Mouse (Mus musculus): Measurements from ENCODE around the gene Lcn10. TPM values are rescaled to one million over a fixed set of nuclear protein-coding genes. Genes with fewer than 3 reads are reported as not detected.
"Not testable (repeated sequence)": the region's sequence is repeated elsewhere in the genome, so short reads cannot be mapped to it uniquely, and the experiment has no call there.

Gene Lcn10
- total RNA-seq, 2 experiments from 2014 or later, result not detected

GRCm38 (mm10) chr2:25706643-25707481, 24.3 kb downstream of the Lcn10 start, which contains the start of gene Bmyc:
Gene Bmyc, plus strand, starts transcription at chr2:25706739.
- DNase-seq (ENCODE audit: low spot score in 2 of 2), result peak; percentile 47 to 72

GRCm38 (mm10) chr2:25708121-25708520, 25.6 kb downstream of the Lcn10 start:
- peak in 1 of 2 experiments; percentile 5 for DNase-seq (ENCODE audit: low spot score in 2 of 2)

- not testable (repeated sequence) for DNase-seq (ENCODE audit: low spot score in 2 of 2)
These were observed 26.5 kb downstream of the Lcn10 start for GRCm38 (mm10) chr2:25709056-25709455.

GRCm38 (mm10) chr2:25709791-25710190, 27.3 kb downstream of the Lcn10 start:
- DNase-seq (ENCODE audit: low spot score in 2 of 2), result not testable (repeated sequence)

- not testable (repeated sequence) for DNase-seq (ENCODE audit: low spot score in 2 of 2)
These were observed 29.1 kb downstream of the Lcn10 start for GRCm38 (mm10) chr2:25711641-25712040.

- DNase-seq (ENCODE audit: low spot score in 2 of 2), result no peak
These were observed 34.7 kb downstream of the Lcn10 start for GRCm38 (mm10) chr2:25717222-25717621.

GRCm38 (mm10) chr2:25733199-25733930, 50.8 kb downstream of the Lcn10 start:
- no peak for DNase-seq (ENCODE audit: low spot score in 2 of 2)

Other genes starting within 250 kb of the Lcn10 start
- 1 to 10 TPM; 1.4 to 1.7 TPM for gene Clic3, start 225.9 kb upstream of the Lcn10 start, total RNA-seq (2021)
- 10 to 100 TPM; 41.0 to 48.5 TPM for gene Paxx, start 221.6 kb upstream of the Lcn10 start, total RNA-seq (2021)
- 1 to 10 TPM; 3.6 to 6.5 TPM for gene Ptgds, start 212.7 kb upstream of the Lcn10 start, total RNA-seq (2021)
- gene Lcn12, start 188.8 kb upstream of the Lcn10 start, total RNA-seq (2021), result not detected
- 100 to 1,000 TPM in 1 of 2 experiments, 10 to 100 TPM in 1; 99.5 to 118 TPM for gene Fbxw5, start 182.0 kb upstream of the Lcn10 start, total RNA-seq (2021)
- 1 to 10 TPM; 1.0 to 9.9 TPM for gene C8g, start 181.0 kb upstream of the Lcn10 start, total RNA-seq (2021)
- 10 to 100 TPM; 19.2 to 20.5 TPM for gene Traf2, start 135.8 kb upstream of the Lcn10 start, total RNA-seq (2021)
- 100 to 1,000 TPM; 171 to 191 TPM for gene Edf1, start 124.9 kb upstream of the Lcn10 start, total RNA-seq (2021)
- gene Mamdc4, start 107.9 kb upstream of the Lcn10 start, total RNA-seq (2021), result 1 to 10 TPM; 4.1 to 7.1 TPM
- 10 to 100 TPM; 74.7 to 80.0 TPM for gene Phpt1, start 107.5 kb upstream of the Lcn10 start, total RNA-seq (2021)
- 1 to 10 TPM; 4.6 to 5.3 TPM for gene Ajm1, start 101.0 kb upstream of the Lcn10 start, total RNA-seq (2021)
- 100 to 1,000 TPM; 117 to 128 TPM for gene Rabl6, start 74.2 kb upstream of the Lcn10 start, total RNA-seq (2021)
- under 1 TPM in 1 of 2 experiments, not detected in 1; 0.11 TPM for gene Ccdc183, start 65.0 kb upstream of the Lcn10 start, total RNA-seq (2021)
- 10 to 100 TPM; 37.1 to 39.5 TPM for gene Tmem141, start 60.7 kb upstream of the Lcn10 start, total RNA-seq (2021)
- 10 to 100 TPM; 10.2 to 14.4 TPM for gene Fcna, start 54.7 kb upstream of the Lcn10 start, total RNA-seq (2021)
- under 1 TPM in 1 of 2 experiments, not detected in 1; 0.68 TPM for gene Lcn8, start 29.6 kb upstream of the Lcn10 start, total RNA-seq (2021)
- gene Lcn5, start 24.8 kb upstream of the Lcn10 start, total RNA-seq (2021), result not detected
- not detected for gene Lcn6, start 5.9 kb upstream of the Lcn10 start, total RNA-seq (2021)
- 1 to 10 TPM; 6.6 to 6.9 TPM for gene Obp2a, start 17.3 kb downstream of the Lcn10 start, total RNA-seq (2021)
- 10 to 100 TPM; 74.3 to 75.0 TPM for gene Bmyc, start 24.0 kb downstream of the Lcn10 start, total RNA-seq (2021)
- gene Obp2b, start 54.3 kb downstream of the Lcn10 start, total RNA-seq (2021), result not detected
- not detected for gene Lcn3, start 82.8 kb downstream of the Lcn10 start, total RNA-seq (2021)
- not detected for gene Lcn11, start 94.3 kb downstream of the Lcn10 start, total RNA-seq (2021)
- gene Gm13539, start 99.5 kb downstream of the Lcn10 start, total RNA-seq (2021), result not detected
- gene Glt6d1, start 133.1 kb downstream of the Lcn10 start, total RNA-seq (2021), result not detected
- not detected for gene Lcn9, start 140.4 kb downstream of the Lcn10 start, total RNA-seq (2021)
- not detected for gene Sohlh1, start 164.5 kb downstream of the Lcn10 start, total RNA-seq (2021)
- 10 to 100 TPM; 12.2 to 12.9 TPM for gene Kcnt1, start 181.0 kb downstream of the Lcn10 start, total RNA-seq (2021)